Mouse (Mus musculus) liver, adult 2 months (tissue): Measurements from ENCODE around the gene Ednra. TPM values are rescaled to one million over a fixed set of nuclear protein-coding genes. Genes with fewer than 3 reads are reported as not detected.

Experiments
- DNase-seq: peaks from one replicate; pipeline ENCODE4 v3.0.0-alpha.2; 2011; ENCODE audit warnings: low read depth, low spot score; ENCODE audit errors: extremely low read depth
- H3K27ac ChIP-seq: fragments of 200-500 bp; replicated peaks from 2 replicates; pipeline ENCODE4 v1.5.1; 2012; ENCODE audit warnings: low read depth, mild to moderate bottlenecking, control low read depth, inconsistent platforms, low read length; ENCODE audit not compliant: insufficient read depth
- H3K27me3 ChIP-seq: fragments of 200-500 bp; 2 replicates; pipeline ENCODE4 v1.6.1; 2012; ENCODE audit warnings: mild to moderate bottlenecking, moderate library complexity, low read length, inconsistent platforms; ENCODE audit not compliant: control insufficient read depth, insufficient read depth
- H3K36me3 ChIP-seq: fragments of 200-500 bp; 2 replicates; pipeline ENCODE4 v1.6.1; 2012; ENCODE audit warnings: low read length, inconsistent platforms; ENCODE audit not compliant: control insufficient read depth, insufficient read depth
- H3K4me1 ChIP-seq: fragments of 200-500 bp; 2 replicates; pipeline ENCODE4 v1.6.1; 2011; ENCODE audit warnings: low read length; ENCODE audit not compliant: control insufficient read depth, insufficient read depth
- H3K4me3 ChIP-seq: fragments of 200-500 bp; 2 replicates; pipeline ENCODE4 v1.5.1; 2011; ENCODE audit warnings: low read depth, mild to moderate bottlenecking, control low read depth, low read length, moderate library complexity; ENCODE audit not compliant: insufficient read depth
- H3K79me2 ChIP-seq: fragments of 200-500 bp; 2 replicates; pipeline ENCODE4 v1.6.1; 2012; ENCODE audit warnings: inconsistent platforms, mild to moderate bottlenecking, low read length, moderate library complexity; ENCODE audit not compliant: control insufficient read depth, insufficient read depth
- H3K9ac ChIP-seq: fragments of 200-500 bp; 2 replicates; pipeline ENCODE4 v1.6.1; 2012; ENCODE audit warnings: low read depth, mild to moderate bottlenecking, control low read depth, inconsistent platforms, low read length
- CTCF ChIP-seq: fragments of 200-500 bp; IDR thresholded peaks from 2 replicates; pipeline ENCODE4 v1.5.1; 2011; ENCODE audit warnings: low read depth, low read length, control low read depth
- POLR2A ChIP-seq: fragments of 200-500 bp; IDR thresholded peaks from 2 replicates; pipeline ENCODE4 v1.6.1; 2011; ENCODE audit warnings: low read length, control low read depth; ENCODE audit not compliant: insufficient read depth; ENCODE audit errors: extremely low read depth
- WGBS: fragments of 180-500 bp; shearing (Covaris S2); methylation state at CpG from one replicate; pipeline ENCODE4 v1.1.7; 2018; 5-methylcytosine and 5-hydroxymethylcytosine counted together
- polyA plus RNA-seq: library from polyadenylated mRNA; depleted of rRNA; stranded (reverse); fragments of >200 nt; gene quantifications from 2 replicates; pipeline ENCODE4 v1.2.3, GENCODE M21; 2012
- total RNA-seq: library from RNA; depleted of rRNA; stranded (reverse); fragments of >200 nt; gene quantifications from 2 replicates; pipeline ENCODE4 v1.2.3, GENCODE M21; 2014

Gene Ednra
- total and polyA plus RNA-seq, 2 experiments = 1.8 to 2.0 TPM

- Histone ChIP-seq H3K36me3 (no peaks in the 10 kb centered on the region), H3K79me2 (no peaks in the 10 kb centered on the region), H3K27ac (no peak overlapping the region), H3K4me3 (no peak overlapping the region), H3K27me3 (no peaks in the 10 kb centered on the region), H3K9ac (no peak overlapping the region), H3K4me1 (no peaks in the 10 kb centered on the region)
- 77% methylated on average over 4 of the region's 4 CpGs for WGBS
- TF ChIP-seq CTCF = no peak
- TF ChIP-seq POLR2A = no peak
- no peak for DNase-seq
These were observed 26.1 kb upstream of the Ednra start for GRCm38 (mm10) chr8:77750407-77750806.

GRCm38 (mm10) chr8:77744476-77744875 lies 20.2 kb upstream of the Ednra start:
- Histone ChIP-seq H3K79me2 (no peaks in the 10 kb centered on the region), H3K4me3 (no peak overlapping the region), H3K27ac (no peak overlapping the region), H3K36me3 (no peaks in the 10 kb centered on the region), H3K27me3 (no peaks in the 10 kb centered on the region), H3K4me1 (no peaks in the 10 kb centered on the region), H3K9ac (no peak overlapping the region)
- DNase-seq = no peak
- WGBS = 83% methylated on average over 3 of the region's 3 CpGs
- no peak for TF ChIP-seq CTCF
- no peak for TF ChIP-seq POLR2A

- TF ChIP-seq CTCF (no peak), POLR2A (no peak)
- no peaks in the 10 kb centered on the region for H3K27me3 ChIP-seq
- 38% methylated on average over 3 of the region's 3 CpGs for WGBS
- no peak overlapping the region for H3K27ac ChIP-seq
- no peak for DNase-seq
- no peaks in the 10 kb centered on the region for H3K79me2 ChIP-seq
- no peak overlapping the region for H3K9ac ChIP-seq
- H3K36me3 ChIP-seq = no peaks in the 10 kb centered on the region
- H3K4me3 ChIP-seq = no peak overlapping the region
- no peaks in the 10 kb centered on the region for H3K4me1 ChIP-seq
These were observed 18.1 kb upstream of the Ednra start for GRCm38 (mm10) chr8:77742395-77742794.

- Histone ChIP-seq H3K27ac (no peak overlapping the region), H3K4me1 (no peaks in the 10 kb centered on the region), H3K79me2 (no peaks in the 10 kb centered on the region), H3K9ac (no peak overlapping the region), H3K36me3 (no peaks in the 10 kb centered on the region), H3K4me3 (no peak overlapping the region), H3K27me3 (no peaks in the 10 kb centered on the region)
- 90% methylated on average over 6 of the region's 6 CpGs for WGBS
- no peak for DNase-seq
- TF ChIP-seq POLR2A (no peak), CTCF (no peak)
These were observed 16.9 kb upstream of the Ednra start for GRCm38 (mm10) chr8:77741050-77741777.

DNA sequence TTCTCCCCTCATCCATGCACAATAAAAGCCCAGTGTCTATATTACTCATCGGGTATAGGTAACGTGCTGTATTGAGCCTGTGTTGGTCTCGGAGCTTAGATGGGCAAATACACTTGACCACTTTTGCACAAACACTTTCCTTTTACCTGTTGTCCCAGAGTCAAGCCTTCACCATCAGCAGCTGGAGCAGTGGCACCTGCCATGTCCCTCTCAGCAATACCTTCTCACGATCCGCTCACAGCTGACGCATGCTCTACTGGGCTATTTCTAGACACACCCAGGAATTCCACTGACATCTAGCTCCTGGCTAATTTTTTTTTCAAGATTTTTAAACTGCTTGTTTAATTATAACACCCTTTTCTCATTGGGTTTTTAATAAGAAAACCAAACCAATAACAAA lies 14.2 kb upstream of the Ednra start:
- Histone ChIP-seq H3K79me2 (no peaks in the 10 kb centered on the region), H3K27me3 (no peaks in the 10 kb centered on the region), H3K36me3 (no peaks in the 10 kb centered on the region), H3K27ac (no peak overlapping the region), H3K9ac (no peak overlapping the region), H3K4me1 (no peaks in the 10 kb centered on the region), H3K4me3 (no peak overlapping the region)
- TF ChIP-seq CTCF (no peak), POLR2A (no peak)
- 93% methylated on average over 6 of the region's 6 CpGs for WGBS
- DNase-seq = no peak

- 48% methylated on average over 9 of the region's 9 CpGs for WGBS
- no peak overlapping the region for H3K9ac ChIP-seq
- DNase-seq = no peak
- H3K79me2 ChIP-seq = no peaks in the 10 kb centered on the region
- H3K27ac ChIP-seq = no peak overlapping the region
- TF ChIP-seq POLR2A (no peak), CTCF (no peak)
- H3K4me3 ChIP-seq = no peak overlapping the region
- H3K27me3 ChIP-seq = no peaks in the 10 kb centered on the region
- H3K4me1 ChIP-seq = no peaks in the 10 kb centered on the region
- no peaks in the 10 kb centered on the region for H3K36me3 ChIP-seq
These were observed 13.1 kb upstream of the Ednra start for GRCm38 (mm10) chr8:77737327-77737726.
